Mouse (Mus musculus) brain, adult 2 months (tissue): ENCODE results near the gene Abcb5.

Source experiments
- DNase-seq: peaks from one replicate; pipeline ENCODE4 v3.0.0; 2011; ENCODE audit warnings: low read depth, low spot score

The Abcb5 gene

GRCm38 (mm10) chr12:118966321-118966720 lies at the start of gene Abcb5:
Gene Abcb5, minus strand, starts transcription at chr12:118966421.
- DNase-seq = no peak

GRCm38 (mm10) chr12:118999230-118999629 lies 33.0 kb upstream of the Abcb5 start:
- DNase-seq = peak; percentile 10

GRCm38 (mm10) chr12:118994328-118995166 lies 28.3 kb upstream of the Abcb5 start:
- DNase-seq = peak; percentile 45

- peak; percentile 77 for DNase-seq
Observed at GRCm38 (mm10) chr12:118984852-118985251, 18.6 kb upstream of the Abcb5 start.

GRCm38 (mm10) chr12:118930386-118931318 lies 35.6 kb downstream of the Abcb5 start:
- DNase-seq = peak; percentile 78

DNA sequence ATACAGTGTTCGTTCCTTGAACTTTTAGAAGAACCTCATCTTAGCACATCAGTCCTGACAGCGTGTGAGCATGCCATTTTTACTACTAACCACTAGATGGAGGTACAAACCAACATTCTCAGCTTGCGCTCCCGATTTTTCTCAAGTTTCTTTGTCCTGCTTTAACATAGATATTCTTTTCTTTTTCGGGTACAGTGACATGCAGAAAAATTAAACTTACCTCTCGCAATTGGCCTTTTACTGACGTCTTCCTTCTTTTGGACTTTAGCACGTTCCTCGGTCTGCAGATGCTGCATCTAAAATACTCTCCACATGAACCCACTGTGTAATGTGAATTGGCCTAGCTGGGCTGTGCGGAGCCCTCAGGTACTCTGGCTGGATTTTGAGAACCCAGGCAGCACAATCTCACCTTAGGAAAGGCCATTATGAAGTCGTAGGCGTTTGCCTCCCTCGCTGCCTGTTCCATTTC lies 39.4 kb downstream of the Abcb5 start:
- DNase-seq = peak; percentile 71

- peak; percentile 21 for DNase-seq
Observed at GRCm38 (mm10) chr12:118923874-118924273, 42.3 kb downstream of the Abcb5 start.

GRCm38 (mm10) chr12:118917771-118918170 lies 48.5 kb downstream of the Abcb5 start:
- DNase-seq = no peak

- DNase-seq = no peak
Observed at GRCm38 (mm10) chr12:118910360-118910759, 55.9 kb downstream of the Abcb5 start.

- DNase-seq = no peak
Observed at GRCm38 (mm10) chr12:118902249-118902648, 64.0 kb downstream of the Abcb5 start.

DNA sequence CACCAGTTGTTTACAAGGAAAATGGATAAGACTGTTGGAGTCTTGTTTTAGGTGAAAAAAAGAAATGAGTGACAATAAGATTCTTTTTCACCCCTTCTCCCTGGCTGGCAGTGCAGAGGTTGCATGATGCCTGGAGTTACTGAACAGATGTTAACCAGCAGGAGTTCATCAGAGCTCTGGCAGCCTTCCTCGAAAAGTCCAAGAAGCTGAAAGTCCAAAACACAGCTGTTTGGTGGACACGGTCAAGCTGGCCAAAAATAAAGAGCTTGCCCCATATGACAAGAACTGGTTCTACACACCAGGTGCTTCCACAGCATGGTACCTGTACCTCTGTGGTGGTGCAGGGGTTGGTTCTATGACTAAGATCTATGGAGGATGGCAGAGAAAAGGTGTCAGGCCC lies 78.3 kb downstream of the Abcb5 start:
- no peak for DNase-seq

- no peak for DNase-seq
Observed at GRCm38 (mm10) chr12:118882790-118883189, 83.4 kb downstream of the Abcb5 start.

DNA sequence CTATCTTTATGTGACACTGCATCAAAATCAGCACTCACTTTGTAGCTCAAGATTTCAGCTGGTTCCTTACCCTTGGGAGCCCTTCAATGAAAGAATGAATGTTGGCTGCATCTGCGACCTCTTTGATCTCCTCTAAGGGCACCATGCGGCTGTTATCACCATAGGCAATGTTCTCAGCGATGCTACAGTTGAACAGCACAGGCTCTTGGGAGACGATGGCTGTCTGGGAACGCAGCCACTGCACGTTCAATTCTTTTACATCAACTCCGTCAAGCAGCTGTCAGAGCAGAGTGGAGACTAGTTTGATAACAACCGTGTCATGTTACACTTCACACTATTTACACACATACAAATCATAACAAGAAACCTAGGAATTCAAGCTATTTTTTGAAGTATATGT lies 93.5 kb downstream of the Abcb5 start:
- DNase-seq = no peak

DNA sequence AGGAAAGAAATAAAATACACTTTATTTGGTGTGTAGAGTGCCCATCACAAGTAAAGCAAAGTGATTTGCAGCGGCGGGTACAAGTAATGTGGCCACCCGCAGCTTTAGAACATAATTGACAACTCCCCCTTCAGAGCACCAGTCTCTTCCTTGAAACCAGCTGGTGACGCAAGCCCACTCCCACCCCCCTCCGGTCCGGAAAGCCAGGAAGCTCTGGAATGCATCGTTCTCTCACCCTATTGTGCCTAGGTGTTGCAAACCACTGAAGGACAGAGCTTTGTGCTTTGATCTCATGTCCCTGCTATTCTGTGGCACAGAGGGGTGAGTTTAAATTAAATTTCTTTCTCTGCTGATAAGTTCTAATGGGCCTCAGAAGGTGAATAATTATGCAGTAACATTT lies 110.1 kb downstream of the Abcb5 start:
- DNase-seq = no peak

GRCm38 (mm10) chr12:118854831-118855453 lies 111.3 kb downstream of the Abcb5 start:
- peak; percentile 65 for DNase-seq

DNA sequence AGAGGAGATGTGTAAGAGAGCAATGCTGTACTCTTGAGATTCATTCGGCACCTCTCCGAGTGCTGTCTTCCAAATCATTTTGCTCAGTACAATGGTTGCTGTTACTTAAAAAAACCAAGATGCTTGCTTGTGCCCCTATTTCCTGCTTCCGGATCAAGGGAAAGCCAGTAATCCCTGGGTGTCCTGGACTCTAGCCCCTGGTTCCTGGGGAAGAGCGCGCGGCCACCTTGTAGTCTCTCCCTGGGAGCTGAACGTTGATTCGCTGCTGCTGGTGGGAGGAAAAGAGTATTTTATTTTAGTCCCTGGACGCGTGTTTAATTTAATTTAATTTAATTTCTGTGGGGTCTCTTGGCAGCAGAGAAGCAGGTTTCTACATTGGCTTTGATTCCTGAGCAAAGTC lies 111.8 kb downstream of the Abcb5 start:
- no peak for DNase-seq

DNA sequence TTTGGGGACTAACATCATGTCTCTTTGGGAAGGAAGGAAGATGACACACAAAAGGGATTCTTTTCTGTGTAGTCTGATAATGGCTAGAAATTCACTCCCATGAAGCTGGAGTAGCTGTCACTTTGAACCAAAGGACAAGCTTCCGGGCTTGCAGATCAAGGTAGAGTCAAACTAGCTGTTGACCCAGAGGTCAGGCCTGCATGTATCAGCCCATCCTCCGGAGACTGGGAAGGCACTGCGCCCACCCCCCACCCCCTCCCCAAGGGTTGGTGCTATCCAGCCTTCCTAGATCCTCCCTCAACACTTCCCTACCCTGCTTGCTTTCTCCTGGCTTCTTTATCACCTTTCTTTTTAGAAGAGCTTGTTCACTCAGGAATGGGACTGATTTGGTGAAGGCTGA lies 112.9 kb downstream of the Abcb5 start:
- no peak for DNase-seq

DNA sequence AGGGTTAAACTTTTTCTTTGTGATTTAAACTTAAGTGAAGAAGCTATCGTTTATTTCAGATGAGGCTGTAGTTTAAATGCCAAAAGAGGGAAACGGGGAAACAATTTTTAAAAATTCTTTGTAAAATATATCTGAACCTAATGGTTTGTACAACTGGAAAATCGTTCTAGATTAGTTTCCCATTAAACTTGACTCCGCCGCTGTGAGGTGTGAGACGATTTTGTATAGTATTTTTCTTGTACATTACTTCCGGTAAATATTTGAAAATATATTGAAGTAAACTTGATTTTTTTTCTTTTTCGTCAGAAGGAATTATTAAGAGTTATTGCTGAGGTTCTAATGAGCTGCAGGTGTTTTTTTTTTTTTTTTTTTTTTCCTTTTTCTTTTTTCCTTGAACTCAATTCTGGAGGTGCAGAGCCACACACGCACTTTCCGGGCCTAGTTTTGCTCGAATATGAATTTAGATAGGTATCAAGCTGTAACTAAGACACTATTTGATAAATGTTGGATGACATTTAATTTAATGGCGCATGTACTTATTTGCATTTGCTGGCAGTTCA lies 115.3 kb downstream of the Abcb5 start:
- no peak for DNase-seq

DNA sequence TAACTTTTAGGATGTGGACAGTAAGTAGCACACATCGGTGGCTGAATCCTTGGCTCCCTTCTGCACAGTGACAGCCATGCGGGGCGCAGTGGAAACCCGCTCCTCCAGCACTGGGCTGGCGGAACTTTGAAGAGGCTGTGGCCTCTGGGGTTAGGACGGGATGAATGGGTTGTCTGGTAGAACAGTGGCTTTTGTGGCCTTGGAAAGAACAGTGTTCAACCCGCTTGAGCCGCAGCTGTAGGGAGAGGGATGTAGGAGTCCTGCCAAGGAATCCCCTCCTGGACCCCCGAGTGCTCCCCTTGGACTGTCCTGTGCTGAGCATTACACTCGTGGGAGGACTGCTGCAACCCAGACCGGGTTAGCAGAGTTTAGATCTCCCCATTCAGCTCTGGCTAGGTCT lies 116.2 kb downstream of the Abcb5 start:
- no peak for DNase-seq

- no peak for DNase-seq
Observed at GRCm38 (mm10) chr12:118849203-118849861, 116.9 kb downstream of the Abcb5 start.
